Mouse (Mus musculus): ENCODE results near the gene Irs2. TPM values are rescaled to one million over a fixed set of nuclear protein-coding genes. Genes with fewer than 3 reads are reported as not detected.
A peak's percentile ranks its signal among the peaks of the same experiment; 100 is the strongest.

Gene Irs2
- polyA plus RNA-seq, 1 experiment from 2014 or later = 6.8 TPM

GRCm38 (mm10) chr8:11015622-11016021 is 7.4 kb upstream of the Irs2 start:
- WGBS = 85% methylated on average over 3 of the region's 3 CpGs
- no peak for ATAC-seq (replicated peaks; ENCODE audit: insufficient number of reproducible peaks, low FRiP score, low TSS enrichment, low read depth)
- peaks cover 3% of the 10 kb centered on the region; the same call in 1 of the 2 replicates for H3K4me1 ChIP-seq (ENCODE audit: control insufficient read depth, insufficient read depth, low read length)

GRCm38 (mm10) chr8:11013258-11013657 is 5.0 kb upstream of the Irs2 start:
- peaks cover 3% of the 10 kb centered on the region; the same call in 1 of the 2 replicates for H3K4me1 ChIP-seq (ENCODE audit: control insufficient read depth, insufficient read depth, low read length)
- H3K27me3 ChIP-seq (ENCODE audit: control insufficient read depth, insufficient read depth, low read length) = no peaks in the 10 kb centered on the region
- no peak for ATAC-seq (replicated peaks; ENCODE audit: insufficient number of reproducible peaks, low FRiP score, low TSS enrichment, low read depth)
- no peak overlapping the region for H3K4me2 ChIP-seq (ENCODE audit: low read depth, low read length)
- no peak overlapping the region for H3K27ac ChIP-seq (replicated peaks; ENCODE audit: low read depth, low read length)
- no peaks in the 10 kb centered on the region for H3K36me3 ChIP-seq (replicated peaks; ENCODE audit: control insufficient read depth, insufficient read depth, low read depth, low read length)
- no peak overlapping the region for H3K9ac ChIP-seq (replicated peaks; ENCODE audit: low read length)
- H3K4me3 ChIP-seq (ENCODE audit: low read depth, low read length) = no peak overlapping the region
- DNase-seq (ENCODE audit: low spot score) = peak; percentile 76
- 3% methylated on average over 6 of the region's 6 CpGs for WGBS
- H3K9me3 ChIP-seq (replicated peaks; ENCODE audit: control insufficient read depth, low read length) = no peaks in the 10 kb centered on the region

More at GRCm38 (mm10) chr8:11015622-11016021, 7.4 kb upstream of the Irs2 start:
- Histone ChIP-seq H3K36me3 (replicated peaks; ENCODE audit: control insufficient read depth, insufficient read depth, low read depth, low read length) (no peaks in the 10 kb centered on the region), H3K27me3 (ENCODE audit: control insufficient read depth, insufficient read depth, low read length) (no peaks in the 10 kb centered on the region), H3K9me3 (replicated peaks; ENCODE audit: control insufficient read depth, low read length) (no peaks in the 10 kb centered on the region), H3K27ac (replicated peaks; ENCODE audit: low read depth, low read length) (no peak overlapping the region), H3K4me2 (ENCODE audit: low read depth, low read length) (no peak overlapping the region), H3K4me3 (ENCODE audit: low read depth, low read length) (no peak overlapping the region), H3K9ac (replicated peaks; ENCODE audit: low read length) (no peak overlapping the region)
- no peak for DNase-seq (ENCODE audit: low spot score)

GRCm38 (mm10) chr8:11011787-11012485 is 3.7 kb upstream of the Irs2 start:
- no peak overlapping the region for H3K27ac ChIP-seq (replicated peaks; ENCODE audit: low read depth, low read length)
- no peak overlapping the region for H3K4me3 ChIP-seq (ENCODE audit: low read depth, low read length)
- no peaks in the 10 kb centered on the region for H3K9me3 ChIP-seq (replicated peaks; ENCODE audit: control insufficient read depth, low read length)
- no peak overlapping the region for H3K9ac ChIP-seq (replicated peaks; ENCODE audit: low read length)
- no peak for DNase-seq (ENCODE audit: low spot score)
- WGBS = 71% methylated on average over 3 of the region's 3 CpGs
- no peak overlapping the region for H3K4me2 ChIP-seq (ENCODE audit: low read depth, low read length)
- peaks cover 3% of the 10 kb centered on the region; the same call in 1 of the 2 replicates for H3K4me1 ChIP-seq (ENCODE audit: control insufficient read depth, insufficient read depth, low read length)
- H3K27me3 ChIP-seq (ENCODE audit: control insufficient read depth, insufficient read depth, low read length) = no peaks in the 10 kb centered on the region
- no peaks in the 10 kb centered on the region for H3K36me3 ChIP-seq (replicated peaks; ENCODE audit: control insufficient read depth, insufficient read depth, low read depth, low read length)
- ATAC-seq (replicated peaks; ENCODE audit: insufficient number of reproducible peaks, low FRiP score, low TSS enrichment, low read depth) = no peak

- Histone ChIP-seq H3K27ac (replicated peaks; ENCODE audit: low read depth, low read length) (no peak overlapping the region), H3K9me3 (replicated peaks; ENCODE audit: control insufficient read depth, low read length) (no peaks in the 10 kb centered on the region), H3K4me2 (ENCODE audit: low read depth, low read length) (no peak overlapping the region), H3K4me1 (ENCODE audit: control insufficient read depth, insufficient read depth, low read length) (peaks cover 5% of the 10 kb centered on the region), H3K27me3 (ENCODE audit: control insufficient read depth, insufficient read depth, low read length) (no peaks in the 10 kb centered on the region), H3K4me3 (ENCODE audit: low read depth, low read length) (no peak overlapping the region), H3K9ac (replicated peaks; ENCODE audit: low read length) (no peak overlapping the region), H3K36me3 (replicated peaks; ENCODE audit: control insufficient read depth, insufficient read depth, low read depth, low read length) (no peaks in the 10 kb centered on the region)
- ATAC-seq (replicated peaks; ENCODE audit: insufficient number of reproducible peaks, low FRiP score, low TSS enrichment, low read depth) (no peak), DNase-seq (ENCODE audit: low spot score) (peak; percentile 11)
- 10% methylated on average over 11 of the region's 11 CpGs for WGBS
These were observed 2.8 kb upstream of the Irs2 start for GRCm38 (mm10) chr8:11010913-11011605.

GRCm38 (mm10) chr8:11010398-11010797 is 2.1 kb upstream of the Irs2 start:
- Histone ChIP-seq H3K4me1 (ENCODE audit: control insufficient read depth, insufficient read depth, low read length) (peaks cover 9% of the 10 kb centered on the region), H3K36me3 (replicated peaks; ENCODE audit: control insufficient read depth, insufficient read depth, low read depth, low read length) (no peaks in the 10 kb centered on the region), H3K4me2 (ENCODE audit: low read depth, low read length) (no peak overlapping the region), H3K9ac (replicated peaks; ENCODE audit: low read length) (no peak overlapping the region), H3K27ac (replicated peaks; ENCODE audit: low read depth, low read length) (no peak overlapping the region), H3K4me3 (ENCODE audit: low read depth, low read length) (no peak overlapping the region), H3K9me3 (replicated peaks; ENCODE audit: control insufficient read depth, low read length) (no peaks in the 10 kb centered on the region), H3K27me3 (ENCODE audit: control insufficient read depth, insufficient read depth, low read length) (no peaks in the 10 kb centered on the region)
- 59% methylated on average over 11 of the region's 11 CpGs for WGBS
- DNase-seq (ENCODE audit: low spot score) (no peak), ATAC-seq (replicated peaks; ENCODE audit: insufficient number of reproducible peaks, low FRiP score, low TSS enrichment, low read depth) (no peak)

- under 1% methylated on average over 58 of the region's 62 CpGs for WGBS
- peak; percentile 50 for ATAC-seq (replicated peaks; ENCODE audit: insufficient number of reproducible peaks, low FRiP score, low TSS enrichment, low read depth)
- peak overlapping the region; percentile 88 for H3K9ac ChIP-seq (replicated peaks; ENCODE audit: low read length)
These were observed 1.3 kb upstream of the Irs2 start for GRCm38 (mm10) chr8:11009431-11010071.

GRCm38 (mm10) chr8:11008842-11009420 is 673 bp upstream of the Irs2 start:
- Histone ChIP-seq H3K36me3 (replicated peaks; ENCODE audit: control insufficient read depth, insufficient read depth, low read depth, low read length) (no peaks in the 10 kb centered on the region), H3K27me3 (ENCODE audit: control insufficient read depth, insufficient read depth, low read length) (no peaks in the 10 kb centered on the region), H3K27ac (replicated peaks; ENCODE audit: low read depth, low read length) (peak overlapping the region; percentile 94), H3K9ac (replicated peaks; ENCODE audit: low read length) (peak overlapping the region; percentile 88), H3K4me1 (ENCODE audit: control insufficient read depth, insufficient read depth, low read length) (peaks cover 13% of the 10 kb centered on the region), H3K4me2 (ENCODE audit: low read depth, low read length) (peak overlapping the region; percentile 89), H3K4me3 (ENCODE audit: low read depth, low read length) (peak overlapping the region; percentile 84), H3K9me3 (replicated peaks; ENCODE audit: control insufficient read depth, low read length) (no peaks in the 10 kb centered on the region)
- DNase-seq (ENCODE audit: low spot score) (peak; percentile 96), ATAC-seq (replicated peaks; ENCODE audit: insufficient number of reproducible peaks, low FRiP score, low TSS enrichment, low read depth) (peak; percentile 89)
- WGBS = under 1% methylated on average over 42 of the region's 73 CpGs

More at GRCm38 (mm10) chr8:11009431-11010071, 1.3 kb upstream of the Irs2 start:
- no peaks in the 10 kb centered on the region for H3K36me3 ChIP-seq (replicated peaks; ENCODE audit: control insufficient read depth, insufficient read depth, low read depth, low read length)
- no peaks in the 10 kb centered on the region for H3K9me3 ChIP-seq (replicated peaks; ENCODE audit: control insufficient read depth, low read length)
- H3K4me1 ChIP-seq (ENCODE audit: control insufficient read depth, insufficient read depth, low read length) = peaks cover 13% of the 10 kb centered on the region
- H3K27ac ChIP-seq (replicated peaks; ENCODE audit: low read depth, low read length) = peak overlapping the region; percentile 94
- H3K4me3 ChIP-seq (ENCODE audit: low read depth, low read length) = peak overlapping the region; percentile 84
- peak overlapping the region; percentile 89 for H3K4me2 ChIP-seq (ENCODE audit: low read depth, low read length)
- peak; percentile 82 for DNase-seq (ENCODE audit: low spot score)
- no peaks in the 10 kb centered on the region for H3K27me3 ChIP-seq (ENCODE audit: control insufficient read depth, insufficient read depth, low read length)
